Mouse (Mus musculus) limb, embryonic 11.5 days (tissue): ENCODE data around the gene Polr1c. TPM values are rescaled to one million over a fixed set of nuclear protein-coding genes. Genes with fewer than 3 reads are reported as not detected.

Experiments used
- ATAC-seq: fragments of 200-750 bp; cut with Nextera tagmentation; 2 replicates; pipeline ENCODE4 v1.8.0; 2017; ENCODE audit warnings: low read depth; ENCODE audit not compliant: insufficient number of reproducible peaks, low FRiP score, low TSS enrichment
- DNase-seq: peaks from one replicate; pipeline ENCODE4 v3.0.0-alpha.2; 2015; ENCODE audit warnings: low spot score
- H3K27ac ChIP-seq: fragments of 300-500 bp; sonication (generic); replicated peaks from 2 replicates; pipeline ENCODE4 v1.5.1; 2014; ENCODE audit warnings: low read depth, mild to moderate bottlenecking, low read length
- H3K27me3 ChIP-seq: fragments of 300-500 bp; sonication (generic); 2 replicates; pipeline ENCODE4 v1.6.1; 2014; ENCODE audit warnings: mild to moderate bottlenecking, low read length, mixed read lengths; ENCODE audit not compliant: control insufficient read depth, insufficient read depth
- H3K36me3 ChIP-seq: fragments of 300-500 bp; sonication (generic); 2 replicates; pipeline ENCODE4 v1.6.1; 2014; ENCODE audit warnings: mild to moderate bottlenecking, low read length, moderate library complexity, mixed read lengths; ENCODE audit not compliant: control insufficient read depth, insufficient read depth
- H3K4me1 ChIP-seq: fragments of 300-500 bp; sonication (generic); 2 replicates; pipeline ENCODE4 v1.6.1; 2014; ENCODE audit warnings: low read length, mixed read lengths; ENCODE audit not compliant: control insufficient read depth, insufficient read depth
- H3K4me2 ChIP-seq: fragments of 300-500 bp; sonication (generic); 2 replicates; pipeline ENCODE4 v1.6.1; 2014; ENCODE audit warnings: low read depth, mild to moderate bottlenecking, moderate library complexity; ENCODE audit not compliant: severe bottlenecking
- H3K4me3 ChIP-seq: fragments of 300-500 bp; sonication (generic); 2 replicates; pipeline ENCODE4 v1.5.1; 2014; ENCODE audit warnings: low read depth, low read length
- H3K9ac ChIP-seq: fragments of 300-500 bp; sonication (generic); 2 replicates; pipeline ENCODE4 v1.6.1; 2014; ENCODE audit warnings: mild to moderate bottlenecking, low read length
- H3K9me3 ChIP-seq: fragments of 300-500 bp; sonication (generic); 2 replicates; pipeline ENCODE4 v1.6.1; 2016; ENCODE audit warnings: low read length; ENCODE audit not compliant: control insufficient read depth
- WGBS: fragments of 180-500 bp; shearing (Covaris S2); extraction: QIAGEN DNeasy Blood & Tissue Kit; methylation state at CpG from one replicate; pipeline ENCODE4 v1.1.7; 2014; 5-methylcytosine and 5-hydroxymethylcytosine counted together
- polyA plus RNA-seq: library from polyadenylated mRNA; unstranded; fragments of >200 nt; fragmentation: Nextera tagmentation; extraction: Ambion mirVana; gene quantifications from 2 replicates; pipeline ENCODE4 v1.2.1, GENCODE M21; 2014

Polr1c gene
- polyA plus RNA-seq, 1 experiment from 2014 or later: 124 TPM

- Histone ChIP-seq H3K4me3 (no peak overlapping the region), H3K27me3 (peaks cover 7% of the 10 kb centered on the region), H3K36me3 (peaks cover 30% of the 10 kb centered on the region), H3K9ac (no peak overlapping the region), H3K4me2 (no peak overlapping the region), H3K27ac (no peak overlapping the region), H3K4me1 (no peaks in the 10 kb centered on the region), H3K9me3 (0 out of 2 replicates have a peak, but pooled peaks cover 4% of the 10 kb centered on the region)
- WGBS: 93% methylated on average over 17 of the region's 17 CpGs
- ATAC-seq (no peak), DNase-seq (no peak)
Measured at GRCm38 (mm10) chr17:46259675-46260074, 11.8 kb upstream of the Polr1c start.

- no peak for DNase-seq
- ATAC-seq: no peak
- peaks cover 23% of the 10 kb centered on the region for H3K36me3 ChIP-seq
- H3K4me1 ChIP-seq: peaks cover 4% of the 10 kb centered on the region; the same call in 1 of the 2 replicates
- H3K9ac ChIP-seq: no peak overlapping the region
- H3K9me3 ChIP-seq: 0 out of 2 replicates have a peak, but pooled peaks cover 4% of the 10 kb centered on the region
- H3K4me3 ChIP-seq: no peak overlapping the region
- H3K4me2 ChIP-seq: no peak overlapping the region
- WGBS: 89% methylated on average over 30 of the region's 30 CpGs
- H3K27ac ChIP-seq: no peak overlapping the region
- peaks cover 14% of the 10 kb centered on the region for H3K27me3 ChIP-seq
Measured at GRCm38 (mm10) chr17:46258279-46259053, 10.6 kb upstream of the Polr1c start.

- Histone ChIP-seq H3K9ac (no peak overlapping the region), H3K27ac (no peak overlapping the region), H3K36me3 (peaks cover 29% of the 10 kb centered on the region), H3K4me1 (peaks cover 4% of the 10 kb centered on the region; the same call in 1 of the 2 replicates), H3K4me3 (no peak overlapping the region), H3K27me3 (peaks cover 14% of the 10 kb centered on the region), H3K4me2 (no peak overlapping the region), H3K9me3 (0 out of 2 replicates have a peak, but pooled peaks cover 4% of the 10 kb centered on the region)
- no peak for DNase-seq
- ATAC-seq: no peak
- WGBS: 29% methylated on average over 6 of the region's 6 CpGs
Measured at GRCm38 (mm10) chr17:46255147-46255546, 7.3 kb upstream of the Polr1c start.

GRCm38 (mm10) chr17:46254106-46254505, 6.3 kb upstream of the Polr1c start:
- peaks cover 31% of the 10 kb centered on the region for H3K36me3 ChIP-seq
- ATAC-seq (peak; percentile 3; the same call in 1 of the 2 replicates), DNase-seq (no peak)
- H3K27me3 ChIP-seq: peaks cover 14% of the 10 kb centered on the region
- H3K4me1 ChIP-seq: peaks cover 4% of the 10 kb centered on the region; the same call in 1 of the 2 replicates
- peak overlapping the region; percentile 50 for H3K9ac ChIP-seq
- 0 out of 2 replicates have a peak, but pooled peaks cover 4% of the 10 kb centered on the region for H3K9me3 ChIP-seq
- no peak overlapping the region for H3K27ac ChIP-seq
- H3K4me3 ChIP-seq: peak overlapping the region; percentile 53
- WGBS: under 1% methylated on average over 54 of the region's 54 CpGs
- H3K4me2 ChIP-seq: peak overlapping the region; percentile 100

GRCm38 (mm10) chr17:46253452-46254084, 5.7 kb upstream of the Polr1c start, which contains the start of gene Lrrc73:
Gene Lrrc73 (plus strand): TSS chr17:46253531.
- Histone ChIP-seq H3K4me2 (peak within 1 kb of the TSS; percentile 100), H3K9ac (peak within 1 kb of the TSS; percentile 50), H3K27me3 (peaks cover 14% of the 10 kb centered on the region), H3K27ac (no peak within 1 kb of the TSS), H3K9me3 (0 out of 2 replicates have a peak, but pooled peaks cover 4% of the 10 kb centered on the region), H3K4me1 (peaks cover 7% of the 10 kb centered on the region), H3K4me3 (peak within 1 kb of the TSS; percentile 53), H3K36me3 (peaks cover 26% of the 10 kb centered on the region)
- 2% methylated on average over 45 of the region's 48 CpGs for WGBS
- DNase-seq (peak; percentile 94), ATAC-seq (peak; percentile 71)

GRCm38 (mm10) chr17:46252571-46253451, 5.0 kb upstream of the Polr1c start:
- 57% methylated on average over 14 of the region's 14 CpGs for WGBS
- DNase-seq (peak; percentile 50), ATAC-seq (no peak)
- Histone ChIP-seq H3K27ac (no peak overlapping the region), H3K27me3 (peaks cover 14% of the 10 kb centered on the region), H3K36me3 (peaks cover 23% of the 10 kb centered on the region), H3K4me3 (peak overlapping the region; percentile 53; the same call in 1 of the 2 replicates), H3K9ac (no peak overlapping the region), H3K4me1 (peaks cover 7% of the 10 kb centered on the region), H3K9me3 (0 out of 2 replicates have a peak, but pooled peaks cover 4% of the 10 kb centered on the region), H3K4me2 (peak overlapping the region; percentile 100)

- no peak overlapping the region for H3K4me3 ChIP-seq
- H3K9me3 ChIP-seq: no peaks in the 10 kb centered on the region
- peaks cover 12% of the 10 kb centered on the region for H3K4me1 ChIP-seq
- H3K4me2 ChIP-seq: no peak overlapping the region
- DNase-seq: no peak
- peaks cover 22% of the 10 kb centered on the region for H3K36me3 ChIP-seq
- H3K27me3 ChIP-seq: peaks cover 14% of the 10 kb centered on the region
- H3K27ac ChIP-seq: no peak overlapping the region
- H3K9ac ChIP-seq: no peak overlapping the region
- no peak for ATAC-seq
- 84% methylated on average over 7 of the region's 7 CpGs for WGBS
Measured at GRCm38 (mm10) chr17:46251174-46251573, 3.3 kb upstream of the Polr1c start.

GRCm38 (mm10) chr17:46248189-46248522, 302 bp upstream of the Polr1c start:
- peak overlapping the region; percentile 78 for H3K4me2 ChIP-seq
- no peak; the same call in 1 of the 2 replicates for ATAC-seq

More at GRCm38 (mm10) chr17:46248189-46248522, 302 bp upstream of the Polr1c start:
- no peak for DNase-seq
- Histone ChIP-seq H3K27me3 (no peaks in the 10 kb centered on the region), H3K9ac (peak overlapping the region; percentile 89), H3K4me3 (peak overlapping the region; percentile 93), H3K9me3 (no peaks in the 10 kb centered on the region), H3K27ac (no peak overlapping the region), H3K4me1 (peaks cover 8% of the 10 kb centered on the region), H3K36me3 (peaks cover 44% of the 10 kb centered on the region)
- WGBS: 1% methylated on average over 37 of the region's 37 CpGs
